Mouse (Mus musculus): ENCODE measurements around the gene Slc9a1.

Slc9a1 gene

GRCm38 (mm10) chr4:133372278-133372665 is 2.8 kb downstream of the Slc9a1 start:
- CTCF ChIA-PET = no interaction called here

GRCm38 (mm10) chr4:133374011-133374410 is 4.5 kb downstream of the Slc9a1 start:
- CTCF ChIA-PET = no interaction called here

GRCm38 (mm10) chr4:133375812-133376577 is 6.5 kb downstream of the Slc9a1 start:
- CTCF ChIA-PET = no interaction called here

GRCm38 (mm10) chr4:133378236-133379045 is 8.9 kb downstream of the Slc9a1 start:
- CTCF ChIA-PET = interaction anchor here (0.6 kb wide), 1 partner anchor 9 kb away, joined by 8 read pairs; no protein-coding TSS in a partner anchor

- CTCF ChIA-PET = no interaction called here
Measured at GRCm38 (mm10) chr4:133379046-133379347, 9.5 kb downstream of the Slc9a1 start.

GRCm38 (mm10) chr4:133379861-133380260 is 10.4 kb downstream of the Slc9a1 start:
- CTCF ChIA-PET = no interaction called here

- CTCF ChIA-PET = no interaction called here
Measured at GRCm38 (mm10) chr4:133380532-133380931, 11.0 kb downstream of the Slc9a1 start.

- CTCF ChIA-PET = no interaction called here
Measured at GRCm38 (mm10) chr4:133381141-133381540, 11.6 kb downstream of the Slc9a1 start.

GRCm38 (mm10) chr4:133386061-133386797 is 16.7 kb downstream of the Slc9a1 start:
- CTCF ChIA-PET = no interaction called here

- CTCF ChIA-PET = no interaction called here
Measured at GRCm38 (mm10) chr4:133387053-133387452, 17.5 kb downstream of the Slc9a1 start.

GRCm38 (mm10) chr4:133388781-133389552 is 19.5 kb downstream of the Slc9a1 start:
- CTCF ChIA-PET = no interaction called here

GRCm38 (mm10) chr4:133390042-133390441 is 20.5 kb downstream of the Slc9a1 start:
- CTCF ChIA-PET = no interaction called here

- CTCF ChIA-PET = no interaction called here
Measured at GRCm38 (mm10) chr4:133390585-133390984, 21.1 kb downstream of the Slc9a1 start.

- CTCF ChIA-PET = no interaction called here
Measured at GRCm38 (mm10) chr4:133391185-133392040, 21.9 kb downstream of the Slc9a1 start.

GRCm38 (mm10) chr4:133394981-133395573 is 25.6 kb downstream of the Slc9a1 start:
- CTCF ChIA-PET = no interaction called here

GRCm38 (mm10) chr4:133396079-133396478 is 26.6 kb downstream of the Slc9a1 start:
- CTCF ChIA-PET = no interaction called here

- CTCF ChIA-PET = no interaction called here
Measured at GRCm38 (mm10) chr4:133397299-133397698, 27.8 kb downstream of the Slc9a1 start.

- CTCF ChIA-PET = no interaction called here
Measured at GRCm38 (mm10) chr4:133397961-133398360, 28.5 kb downstream of the Slc9a1 start.

- CTCF ChIA-PET = no interaction called here
Measured at GRCm38 (mm10) chr4:133398619-133399018, 29.1 kb downstream of the Slc9a1 start.

GRCm38 (mm10) chr4:133399509-133399908 is 30.0 kb downstream of the Slc9a1 start:
- CTCF ChIA-PET = no interaction called here

- CTCF ChIA-PET = no interaction called here
Measured at GRCm38 (mm10) chr4:133400098-133400497, 30.6 kb downstream of the Slc9a1 start.

All from spleen, embryonic (tissue).